ENCODE assay signal across 28 mouse cellular contexts in the genomic region with DNA sequence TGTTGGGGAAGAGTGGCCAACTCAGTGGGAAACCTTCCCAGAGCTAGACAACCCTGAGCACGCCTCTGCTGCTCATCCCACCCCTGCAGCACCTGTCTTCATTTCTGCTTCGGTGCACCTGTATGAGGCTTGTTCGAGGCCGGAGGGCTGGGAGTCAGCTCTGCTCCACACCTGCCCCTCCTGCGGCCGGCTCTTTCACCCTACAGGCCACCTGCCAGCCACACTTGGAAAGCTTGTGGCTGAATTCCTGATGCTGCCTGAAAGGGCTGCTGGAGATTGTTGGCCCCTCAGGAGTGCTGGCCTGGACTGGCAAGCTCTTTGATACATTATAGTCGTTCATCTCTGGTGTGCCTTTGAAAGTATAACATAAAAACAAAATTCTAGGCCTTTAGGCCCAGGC. TPM values are rescaled to one million over a fixed set of nuclear protein-coding genes. Genes with fewer than 3 reads are reported as not detected.
A peak's percentile ranks its signal among the peaks of the same experiment; 100 is the strongest.
DNase-seq lines count a peak whose midpoint lies in the region; ATAC-seq and TF ChIP-seq lines count a peak whose summit lies in the region.
"Had no signal": no experiment of that assay in that cellular context is flagged by ENCODE, and none has a peak within 500 bp of the region (broad histone marks: within the 10 kb centered on the region; RNA-seq: fewer than 3 reads in every experiment).

No protein-coding gene starts in this region.

- H3K27me3 ChIP-seq in forebrain, embryonic 11.5 days (ENCODE audit: control insufficient read depth, insufficient read depth, low read length), result no peaks in the 10 kb centered on the region
- no peaks in the 10 kb centered on the region for H3K27me3 ChIP-seq in forebrain, embryonic 16.5 days (replicated peaks; ENCODE audit: control insufficient read depth, insufficient read depth, low read length)
- H3K27me3 ChIP-seq in testis, adult 2 months (ENCODE audit: control insufficient read depth, insufficient read depth, low read length), result no peaks in the 10 kb centered on the region
- no peaks in the 10 kb centered on the region for H3K27me3 ChIP-seq in limb, embryonic 14.5 days (ENCODE audit: control insufficient read depth, insufficient read depth, low read length)
- H3K27me3 ChIP-seq: embryonic facial prominence, embryonic 12.5 days; forebrain, embryonic 13.5 days; heart, embryonic 12.5 days; heart, embryonic 15.5 days; hindbrain, embryonic 13.5 days; intestine, embryonic 15.5 days had no signal

- no peak overlapping the region for H3K4me2 ChIP-seq in forebrain, embryonic 11.5 days (ENCODE audit: low read depth, low read length, severe bottlenecking)
- no peak overlapping the region for H3K4me2 ChIP-seq in forebrain, embryonic 16.5 days (ENCODE audit: low read length)
- no peak overlapping the region for H3K4me2 ChIP-seq in limb, embryonic 14.5 days (replicated peaks; ENCODE audit: low read depth, low read length, severe bottlenecking)
- H3K4me2 ChIP-seq: embryonic facial prominence, embryonic 12.5 days; forebrain, embryonic 13.5 days; heart, embryonic 12.5 days; heart, embryonic 15.5 days; hindbrain, embryonic 13.5 days; intestine, embryonic 15.5 days had no signal

- 0 out of 2 replicates have a peak, but pooled peaks cover 1% of the 10 kb centered on the region for H3K4me1 ChIP-seq in forebrain, embryonic 11.5 days (replicated peaks; ENCODE audit: control insufficient read depth, insufficient read depth, low read length)
- peaks cover 5% of the 10 kb centered on the region; the same call in 1 of the 2 replicates for H3K4me1 ChIP-seq in forebrain, embryonic 16.5 days (replicated peaks; ENCODE audit: control insufficient read depth, insufficient read depth, low read length)
- peaks cover 7% of the 10 kb centered on the region for H3K4me1 ChIP-seq in testis, adult 2 months (ENCODE audit: control insufficient read depth, insufficient read depth, low read length)
- peaks cover 5% of the 10 kb centered on the region; the same call in 1 of the 2 replicates for H3K4me1 ChIP-seq in limb, embryonic 14.5 days (ENCODE audit: control insufficient read depth, insufficient read depth, low read length)

- WGBS in forebrain, embryonic 11.5 days, result 83% methylated on average over 7 of the region's 7 CpGs
- 78% methylated on average over 7 of the region's 7 CpGs for WGBS in forebrain, embryonic 16.5 days
- WGBS in limb, embryonic 14.5 days, result 70% methylated on average over 6 of the region's 7 CpGs

- TF ChIP-seq POLR2A in testis, adult 2 months (IDR thresholded peaks at IDR 0.05; ENCODE audit: control insufficient read depth, low read depth, low read length), result no peak
- TF ChIP-seq POLR2A in limb, embryonic 14.5 days (IDR thresholded peaks at IDR 0.05; ENCODE audit: borderline replicate concordance, extremely low read depth, insufficient read depth, insufficient read length), result no peak

- H3K4me3 ChIP-seq in forebrain, embryonic 11.5 days (ENCODE audit: low read depth, low read length), result no peak overlapping the region
- no peak overlapping the region for H3K4me3 ChIP-seq in forebrain, embryonic 16.5 days (replicated peaks; ENCODE audit: low read length)
- H3K4me3 ChIP-seq in testis, adult 2 months (ENCODE audit: control insufficient read depth, low read depth, low read length), result no peak overlapping the region
- no peak overlapping the region for H3K4me3 ChIP-seq in limb, embryonic 14.5 days (replicated peaks; ENCODE audit: low read length)
- H3K4me3 ChIP-seq: embryonic facial prominence, embryonic 12.5 days; erythroblast, embryonic 14.5 days; forebrain, embryonic 13.5 days; heart, embryonic 12.5 days; heart, embryonic 15.5 days; hindbrain, embryonic 10.5 days; hindbrain, embryonic 13.5 days; intestine, embryonic 15.5 days had no signal

- ATAC-seq in forebrain, embryonic 11.5 days (replicated peaks; ENCODE audit: low FRiP score), result no peak
- no peak for ATAC-seq in forebrain, embryonic 16.5 days
- no peak for ATAC-seq in limb, embryonic 14.5 days (ENCODE audit: low FRiP score, low read depth)
- ATAC-seq: activated CD4-positive, CD25-positive, alpha-beta regulatory T cell, adult 4 months; forebrain, embryonic 13.5 days; forebrain, postnatal 0 days; hindbrain, embryonic 16.5 days; intestine, embryonic 15.5 days had no signal

- TF ChIP-seq CTCF in testis, adult 2 months (IDR thresholded peaks at IDR 0.05; ENCODE audit: control insufficient read depth, insufficient read depth, insufficient replicate concordance, low read depth, low read length), result no peak

- no peaks in the 10 kb centered on the region for H3K36me3 ChIP-seq in forebrain, embryonic 11.5 days (ENCODE audit: control insufficient read depth, insufficient read depth, low read length)
- no peaks in the 10 kb centered on the region for H3K36me3 ChIP-seq in forebrain, embryonic 16.5 days (ENCODE audit: control insufficient read depth, insufficient read depth)
- H3K36me3 ChIP-seq in testis, adult 2 months (ENCODE audit: control insufficient read depth, insufficient read depth, low read length), result no peaks in the 10 kb centered on the region
- no peaks in the 10 kb centered on the region for H3K36me3 ChIP-seq in limb, embryonic 14.5 days (ENCODE audit: control insufficient read depth, insufficient read depth, low read length)
- H3K36me3 ChIP-seq: embryonic facial prominence, embryonic 12.5 days; heart, embryonic 15.5 days; hindbrain, embryonic 13.5 days; intestine, embryonic 15.5 days had no signal

- no peak overlapping the region for H3K9ac ChIP-seq in forebrain, embryonic 11.5 days (ENCODE audit: low read length)
- no peak overlapping the region for H3K9ac ChIP-seq in forebrain, embryonic 16.5 days (replicated peaks; ENCODE audit: low read depth, low read length)
- H3K9ac ChIP-seq in limb, embryonic 14.5 days (ENCODE audit: low read depth, low read length, severe bottlenecking), result no peak overlapping the region
- H3K9ac ChIP-seq: embryonic facial prominence, embryonic 12.5 days; forebrain, embryonic 13.5 days; forebrain, postnatal 0 days; heart, embryonic 12.5 days; heart, embryonic 15.5 days; hindbrain, embryonic 13.5 days; intestine, embryonic 15.5 days had no signal

- no peak overlapping the region for H3K27ac ChIP-seq in forebrain, embryonic 11.5 days (ENCODE audit: low read depth, low read length)
- no peak overlapping the region for H3K27ac ChIP-seq in forebrain, embryonic 16.5 days (ENCODE audit: low read length)
- peak overlapping the region; percentile 25; the same call in 1 of the 2 replicates for H3K27ac ChIP-seq in testis, adult 2 months (ENCODE audit: control insufficient read depth, insufficient read depth, low read depth, low read length)
- H3K27ac ChIP-seq in limb, embryonic 14.5 days (replicated peaks; ENCODE audit: low read depth, low read length), result 0 out of 2 replicates have a peak overlapping the region, but pooled peaks have one; percentile 33
- H3K27ac ChIP-seq: embryonic facial prominence, embryonic 12.5 days; forebrain, embryonic 13.5 days; heart, embryonic 15.5 days; hindbrain, embryonic 10.5 days; hindbrain, embryonic 13.5 days; intestine, embryonic 15.5 days had no signal

- no peaks in the 10 kb centered on the region for H3K9me3 ChIP-seq in forebrain, embryonic 11.5 days (ENCODE audit: control insufficient read depth, low read length)
- H3K9me3 ChIP-seq in forebrain, embryonic 16.5 days (ENCODE audit: control insufficient read depth, low read length), result no peaks in the 10 kb centered on the region
- H3K9me3 ChIP-seq in limb, embryonic 14.5 days (ENCODE audit: control insufficient read depth, low read length), result no peaks in the 10 kb centered on the region
- H3K9me3 ChIP-seq: embryonic facial prominence, embryonic 12.5 days; forebrain, embryonic 13.5 days; G1E; heart, embryonic 15.5 days; hindbrain, embryonic 13.5 days; intestine, embryonic 15.5 days had no signal

- peak; percentile 48 for DNase-seq in forebrain, embryonic 11.5 days (ENCODE audit: low spot score)
- no peak for DNase-seq in testis, postnatal 10 days (ENCODE audit: low spot score)
- DNase-seq in limb, embryonic 14.5 days (ENCODE audit: low spot score), result no peak
- DNase-seq in spleen, postnatal 4 days (ENCODE audit: low spot score in 2 of 2), result no peak
- DNase-seq in Muller cell, postnatal 12 days (ENCODE audit: inconsistent ontology term), result no peak
- DNase-seq: adrenal gland, adult 8-10 months; adrenal gland, postnatal 25 days; B cell, adult 2 months; cerebellum, adult 11-12 months; cerebellum, adult 8-10 months; cerebellum, postnatal 14 days; forebrain, postnatal 0 days; gastrocnemius, postnatal 10 days; heart, postnatal 10 days; heart, postnatal 36 days had no signal

RNA-seq across cellular contexts. Expression of gene Polm, which starts 2.5 kb away (rescaled TPM):
- polyA plus RNA-seq in forebrain, embryonic 11.5 days (2014; fragmentation: Nextera tagmentation; extraction: Ambion mirVana), result 8.8 and 8.9 TPM in 2 replicates
- 8.7 and 8.8 TPM in 2 replicates for polyA plus RNA-seq in forebrain, embryonic 16.5 days (2015; fragmentation: Nextera tagmentation; extraction: Ambion mirVana)
- 2.3 and 3.0 TPM in 2 replicates for polyA plus RNA-seq in testis, adult 2 months (2012; rRNA removed)
- 29.5 and 40.8 TPM in 2 replicates for polyA plus RNA-seq in limb, embryonic 14.5 days (2012; rRNA removed)
- 10.6 and 11.1 TPM in 2 replicates for polyA plus RNA-seq in limb, embryonic 14.5 days (2014; fragmentation: Nextera tagmentation; extraction: Ambion mirVana)

RNA-seq across cellular contexts. Expression of gene Aebp1, which starts 21.4 kb away (rescaled TPM):
- 20.4 and 24.9 TPM in 2 replicates for polyA plus RNA-seq in forebrain, embryonic 11.5 days (2014; fragmentation: Nextera tagmentation; extraction: Ambion mirVana)
- polyA plus RNA-seq in forebrain, embryonic 16.5 days (2015; fragmentation: Nextera tagmentation; extraction: Ambion mirVana), result 12.6 and 18.5 TPM in 2 replicates
- 5.9 and 8.6 TPM in 2 replicates for polyA plus RNA-seq in testis, adult 2 months (2012; rRNA removed)
- 60.6 and 70.9 TPM in 2 replicates for polyA plus RNA-seq in limb, embryonic 14.5 days (2012; rRNA removed)
- 51.7 and 53.7 TPM in 2 replicates for polyA plus RNA-seq in limb, embryonic 14.5 days (2014; fragmentation: Nextera tagmentation; extraction: Ambion mirVana)
- polyA plus RNA-seq: G1E had no signal

RNA-seq across cellular contexts. Expression of gene Pgam2, which starts 36.8 kb away (rescaled TPM):
- polyA plus RNA-seq in forebrain, embryonic 11.5 days (2014; fragmentation: Nextera tagmentation; extraction: Ambion mirVana), result 5.3 and 6.5 TPM in 2 replicates
- 1.9 and 2.4 TPM in 2 replicates for polyA plus RNA-seq in forebrain, embryonic 16.5 days (2015; fragmentation: Nextera tagmentation; extraction: Ambion mirVana)
- polyA plus RNA-seq in testis, adult 2 months (2012; rRNA removed), result 1,767 and 1,838 TPM in 2 replicates
- 46.8 and 55.3 TPM in 2 replicates for polyA plus RNA-seq in limb, embryonic 14.5 days (2012; rRNA removed)
- polyA plus RNA-seq in limb, embryonic 14.5 days (2014; fragmentation: Nextera tagmentation; extraction: Ambion mirVana), result 64.4 and 88.3 TPM in 2 replicates
- polyA plus RNA-seq: erythroblast, embryonic 14.5 days had no signal

RNA-seq across cellular contexts. Expression of gene Pold2, which starts 37.7 kb away (rescaled TPM):
- polyA plus RNA-seq in forebrain, embryonic 11.5 days (2014; fragmentation: Nextera tagmentation; extraction: Ambion mirVana), result 130 TPM in 2 replicates
- polyA plus RNA-seq in forebrain, embryonic 16.5 days (2015; fragmentation: Nextera tagmentation; extraction: Ambion mirVana), result 72.1 and 75.8 TPM in 2 replicates
- 88.8 and 109 TPM in 2 replicates for polyA plus RNA-seq in testis, adult 2 months (2012; rRNA removed)
- polyA plus RNA-seq in limb, embryonic 14.5 days (2012; rRNA removed), result 158 and 206 TPM in 2 replicates
- 95.7 and 95.8 TPM in 2 replicates for polyA plus RNA-seq in limb, embryonic 14.5 days (2014; fragmentation: Nextera tagmentation; extraction: Ambion mirVana)

RNA-seq across cellular contexts. Expression of gene Dbnl, which starts 52.1 kb away (rescaled TPM):
- polyA plus RNA-seq in forebrain, embryonic 11.5 days (2014; fragmentation: Nextera tagmentation; extraction: Ambion mirVana), result 152 and 157 TPM in 2 replicates
- 139 and 141 TPM in 2 replicates for polyA plus RNA-seq in forebrain, embryonic 16.5 days (2015; fragmentation: Nextera tagmentation; extraction: Ambion mirVana)
- polyA plus RNA-seq in testis, adult 2 months (2012; rRNA removed), result 19.6 and 22.3 TPM in 2 replicates
- 85.4 and 89.9 TPM in 2 replicates for polyA plus RNA-seq in limb, embryonic 14.5 days (2012; rRNA removed)
- polyA plus RNA-seq in limb, embryonic 14.5 days (2014; fragmentation: Nextera tagmentation; extraction: Ambion mirVana), result 107 and 119 TPM in 2 replicates

Comparison
In these comparisons a context has a peak if more than half of its experiments do, and no peak if none do; other contexts are left out.
1. H3K27ac ChIP-seq: peak in testis, adult 2 months (single experiment) and limb, embryonic 14.5 days (single experiment); none in forebrain, embryonic 11.5 days (single experiment) and forebrain, embryonic 16.5 days (single experiment).
2. RNA of gene Pgam2, which starts 36.8 kb away (polyA plus RNA-seq): 1,767 to 1,838 TPM in testis, adult 2 months; 46.8 to 88.3 TPM in limb, embryonic 14.5 days, 5.3 to 6.5 TPM in forebrain, embryonic 11.5 days and 1.9 to 2.4 TPM in forebrain, embryonic 16.5 days; every median in the first group is over 10 times any median in the second.